Mouse (Mus musculus): ENCODE results near the gene Wap.

- no peak for TF ChIP-seq CTCF (IDR thresholded peaks at IDR 0.05; ENCODE audit: low read depth, low read length)
- no peak for TF ChIP-seq POLR2A (IDR thresholded peaks at IDR 0.05; ENCODE audit: borderline replicate concordance, low read depth, low read length)
Observed at GRCm38 (mm10) chr11:6625478-6626387, 12.7 kb downstream of the Wap start, which contains the start of gene Tbrg4.
